Mouse (Mus musculus) embryo, embryonic 11.5 days (tissue): ENCODE results near the gene Lime1.

ENCODE experiments used
- DNase-seq: peaks from one replicate; pipeline ENCODE4 v3.0.0-alpha.2; 2012; ENCODE audit warnings: low read depth, low spot score

Gene Lime1

DNA sequence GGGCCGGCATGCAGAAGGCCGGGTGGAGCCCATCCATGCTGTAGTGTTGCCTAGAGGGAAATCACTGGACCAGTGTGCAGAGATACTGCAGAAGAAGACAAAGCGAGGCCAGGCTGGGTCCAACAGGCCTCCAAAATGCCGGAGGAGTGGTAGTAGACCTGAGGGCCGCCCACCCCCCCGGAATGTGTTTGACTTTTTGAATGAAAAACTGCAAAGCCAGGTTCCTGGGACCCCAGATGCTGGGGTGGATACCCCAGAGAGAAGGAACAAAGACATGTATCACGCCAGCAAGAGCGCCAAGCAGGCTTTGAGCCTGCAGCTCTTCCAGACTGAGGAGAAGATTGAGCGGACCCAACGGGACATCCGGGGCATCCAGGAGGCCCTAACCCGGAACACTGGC, at the start of gene Lime1:
TSS of gene Lime1 (plus strand) at position 301 of the 400 bp plus-strand sequence.
- DNase-seq, result no peak

DNA sequence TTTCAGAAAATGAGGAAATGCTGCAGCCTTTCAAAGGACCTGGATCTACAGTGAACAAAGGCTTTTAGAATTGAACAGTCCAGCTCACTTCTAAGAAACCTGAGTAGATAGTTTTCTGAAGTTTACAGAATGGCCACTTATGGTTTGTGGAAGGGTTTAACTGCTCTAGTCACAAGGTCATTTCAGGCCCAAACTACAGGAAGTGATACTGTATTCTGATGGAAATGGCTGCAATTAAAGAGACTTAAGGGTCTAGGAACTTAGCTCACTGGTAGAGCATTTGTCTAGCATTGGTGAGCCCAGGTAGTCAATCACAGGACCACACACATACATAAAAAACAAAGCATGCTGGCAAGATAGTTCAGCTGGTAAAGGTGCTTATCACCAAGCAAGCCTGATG, 47.3 kb upstream of the Lime1 start:
- DNase-seq, result no peak

GRCm38 (mm10) chr2:181334023-181334422, 45.9 kb upstream of the Lime1 start:
- DNase-seq, result peak; percentile 41

DNA sequence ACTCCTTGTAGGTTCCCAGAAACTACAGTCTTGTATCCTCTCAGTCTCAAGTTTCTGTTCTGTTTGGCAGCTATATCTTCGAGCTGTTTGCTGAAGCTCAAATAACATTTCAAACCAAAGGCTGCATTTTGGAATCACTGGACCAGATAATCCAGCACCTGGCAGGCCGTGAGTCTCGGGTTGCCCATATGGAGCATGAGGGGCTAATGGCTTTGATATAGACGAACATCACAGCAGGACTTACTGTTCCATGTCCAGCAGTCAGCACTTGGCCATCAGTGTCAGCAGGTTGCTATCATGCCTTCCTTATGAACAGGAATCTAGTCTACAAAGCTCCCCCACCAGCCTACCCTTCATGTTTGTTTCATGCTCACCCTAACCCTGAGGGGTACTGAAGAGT, 39.5 kb upstream of the Lime1 start:
- DNase-seq, result no peak

DNA sequence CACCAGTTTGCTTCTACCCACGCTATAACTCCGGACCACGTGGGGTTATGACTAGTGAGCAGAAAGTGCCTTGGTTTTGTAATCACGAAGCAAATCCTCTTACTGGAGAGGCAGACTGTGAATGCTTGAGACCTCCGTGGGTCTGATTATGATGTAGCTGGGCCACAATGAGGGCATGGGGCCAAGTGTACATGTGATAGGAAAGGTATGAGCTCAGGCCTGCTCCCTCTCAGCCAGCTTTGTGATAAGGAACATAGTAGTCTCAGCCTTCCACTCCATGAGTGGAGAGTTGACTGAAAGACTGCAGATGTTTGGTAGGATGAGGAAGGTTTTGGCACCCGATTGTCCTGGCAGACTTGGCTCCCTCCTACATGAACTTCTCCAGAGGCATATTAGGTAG, 37.1 kb upstream of the Lime1 start:
- no peak for DNase-seq

DNA sequence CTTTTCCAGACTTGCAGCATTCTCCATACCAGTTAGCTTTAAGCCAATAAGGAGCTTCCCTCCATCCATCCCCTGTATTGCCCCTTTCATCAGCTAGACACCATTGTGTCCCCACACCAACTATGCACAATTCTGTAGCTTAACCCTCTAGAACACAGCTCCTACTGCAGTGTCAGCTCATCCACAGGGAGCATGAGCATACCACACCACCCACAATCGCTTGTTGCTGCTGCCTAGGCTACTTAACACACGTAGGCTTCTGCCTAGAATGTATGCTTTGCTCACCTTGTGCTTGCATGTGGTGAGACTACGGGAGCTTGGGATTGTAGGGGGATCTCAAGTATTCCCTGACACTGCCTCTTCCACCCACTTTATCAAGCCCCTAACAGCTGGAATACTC, 23.1 kb upstream of the Lime1 start:
- DNase-seq, result no peak

GRCm38 (mm10) chr2:181363946-181364345, 15.9 kb upstream of the Lime1 start:
- no peak for DNase-seq

DNA sequence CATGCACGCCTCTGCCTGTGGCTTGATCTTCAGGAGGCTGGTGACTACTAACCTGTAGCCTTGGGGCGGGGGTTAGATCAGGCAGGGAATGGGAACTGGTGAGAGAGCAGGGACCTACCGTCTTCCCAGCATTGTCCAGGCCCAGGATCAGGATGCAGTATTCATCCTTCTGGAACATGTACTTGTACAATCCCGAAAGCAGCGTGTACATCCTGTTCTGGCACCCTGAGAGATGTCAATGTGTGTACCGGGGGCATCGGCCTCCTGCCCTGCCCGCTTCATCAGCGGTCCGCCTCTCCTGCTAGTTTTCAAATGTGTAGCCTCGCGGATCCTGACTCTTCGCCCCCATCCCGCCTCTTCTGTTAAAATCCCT, 15.4 kb upstream of the Lime1 start:
- no peak for DNase-seq

DNA sequence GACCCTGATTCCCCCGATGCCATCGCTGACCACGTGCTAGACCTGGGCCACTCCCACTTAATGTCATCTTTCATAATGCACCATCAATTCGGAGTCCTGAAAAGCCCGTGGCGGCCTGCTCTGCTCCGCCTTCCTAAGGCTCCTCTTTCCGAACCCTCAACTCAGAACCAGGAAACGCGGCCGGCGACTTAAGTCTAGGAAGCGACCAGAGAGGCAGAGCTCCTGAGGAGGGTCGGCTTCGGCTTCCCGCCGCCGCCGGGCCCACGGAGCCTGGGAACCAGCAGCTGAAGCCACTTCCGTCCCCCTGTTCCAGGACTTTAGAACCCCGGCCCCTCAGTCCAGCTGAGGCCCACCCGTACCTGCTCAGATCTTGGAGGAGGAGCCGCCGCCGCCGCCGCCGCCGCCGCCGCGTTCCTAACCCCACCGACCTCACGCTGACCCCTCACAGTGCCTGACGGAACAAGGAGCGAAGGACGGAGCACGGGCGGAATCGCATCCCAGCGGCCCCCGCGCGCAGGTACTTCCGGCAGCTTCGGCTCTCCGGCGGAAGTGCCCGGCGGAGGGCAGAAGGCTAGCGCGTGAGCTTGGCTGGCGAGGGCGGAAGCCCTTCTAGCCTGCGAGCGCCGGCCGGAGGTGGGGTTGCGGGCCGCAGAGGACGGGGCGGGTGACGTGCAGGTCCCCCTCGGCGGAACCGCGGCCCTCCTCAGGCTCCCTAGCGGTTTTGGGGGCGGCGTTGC, 14.8 kb upstream of the Lime1 start, which contains the start of the genes Zgpat and Arfrp1:
TSS of gene Zgpat (plus strand) at position 69 of the 737 bp plus-strand sequence.
TSS of gene Arfrp1 (minus strand) at position 545 of the 737 bp plus-strand sequence.
- DNase-seq, result peak; percentile 73

DNA sequence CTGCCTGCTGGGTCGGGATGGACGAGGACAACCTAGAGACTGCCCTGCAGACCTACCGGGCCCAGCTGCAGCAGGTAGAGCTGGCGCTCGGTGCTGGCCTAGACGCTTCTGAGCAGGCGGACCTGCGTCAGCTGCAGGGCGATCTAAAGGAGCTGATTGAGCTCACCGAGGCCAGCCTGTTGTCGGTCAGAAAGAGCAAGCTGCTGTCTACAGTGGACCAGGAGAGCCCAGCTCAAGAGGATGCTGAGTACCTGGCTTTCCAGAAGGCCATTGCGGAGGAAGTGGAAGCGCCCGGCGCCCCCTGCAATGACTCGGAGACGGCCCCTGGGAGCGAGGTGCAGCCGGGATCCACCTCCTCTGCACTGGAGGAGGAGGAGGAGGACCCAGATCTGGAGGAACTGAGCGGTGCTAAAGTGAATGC, 14.2 kb upstream of the Lime1 start:
- DNase-seq, result peak; percentile 14

DNA sequence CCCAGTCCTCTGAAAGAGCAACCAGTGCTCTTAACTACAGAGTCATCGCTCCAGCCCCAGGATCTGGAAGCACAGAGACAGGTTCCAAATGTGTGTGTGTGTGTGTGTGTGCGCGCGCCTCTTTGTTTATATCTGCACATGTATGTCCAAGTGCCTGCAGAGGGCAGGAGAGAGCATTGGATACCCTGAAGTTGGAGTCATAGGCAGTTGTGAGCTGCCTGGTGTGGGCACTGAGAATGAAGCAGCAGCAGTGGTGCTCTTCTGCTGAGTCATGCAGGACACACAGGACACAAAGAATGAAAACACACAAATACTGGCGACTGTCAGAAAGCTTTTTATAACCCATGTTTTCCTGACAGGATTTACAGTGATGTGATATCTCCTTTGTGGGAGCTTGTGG, 9.9 kb upstream of the Lime1 start:
- DNase-seq, result no peak

- DNase-seq, result peak; percentile 13
These were observed 4.1 kb upstream of the Lime1 start for GRCm38 (mm10) chr2:181375787-181376186.

GRCm38 (mm10) chr2:181377230-181377629, 2.6 kb upstream of the Lime1 start:
- no peak for DNase-seq

GRCm38 (mm10) chr2:181378701-181379100, 1.2 kb upstream of the Lime1 start:
- no peak for DNase-seq

GRCm38 (mm10) chr2:181380251-181380650, 373 bp downstream of the Lime1 start:
- no peak for DNase-seq

GRCm38 (mm10) chr2:181381107-181381506, 1.2 kb downstream of the Lime1 start:
- no peak for DNase-seq

DNA sequence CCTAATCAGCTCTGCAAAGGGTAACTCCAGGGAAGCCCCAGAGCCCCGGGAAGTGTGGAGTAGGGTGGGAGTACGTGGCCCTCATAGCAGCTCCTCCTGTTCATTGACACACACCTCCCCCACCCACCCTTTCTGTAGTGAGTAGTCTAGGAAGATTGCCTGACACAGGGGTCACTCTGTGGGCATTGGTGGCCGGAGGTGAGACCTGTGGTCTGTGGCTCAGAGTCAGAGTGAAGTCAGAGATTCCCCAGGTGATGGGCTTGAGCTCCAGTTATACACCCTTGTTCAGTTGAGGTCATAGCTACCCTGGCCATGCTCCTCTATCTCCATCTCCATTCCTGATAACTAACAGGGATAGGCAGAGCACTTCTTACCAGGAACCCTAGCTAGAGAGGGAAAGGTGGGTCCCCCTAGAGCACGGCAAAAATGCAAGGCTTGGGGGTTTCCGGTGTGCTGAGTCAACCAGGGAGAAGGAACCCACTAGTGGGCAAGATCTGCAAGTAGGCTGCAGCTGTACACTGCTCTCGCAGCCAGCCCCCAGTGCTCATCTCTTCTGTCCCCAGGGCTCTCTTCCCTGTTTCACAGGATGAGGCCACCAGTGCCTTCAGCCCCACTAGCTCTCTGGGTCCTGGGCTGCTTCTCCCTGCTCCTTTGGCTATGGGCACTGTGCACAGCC, 1.9 kb downstream of the Lime1 start:
- DNase-seq, result no peak

DNA sequence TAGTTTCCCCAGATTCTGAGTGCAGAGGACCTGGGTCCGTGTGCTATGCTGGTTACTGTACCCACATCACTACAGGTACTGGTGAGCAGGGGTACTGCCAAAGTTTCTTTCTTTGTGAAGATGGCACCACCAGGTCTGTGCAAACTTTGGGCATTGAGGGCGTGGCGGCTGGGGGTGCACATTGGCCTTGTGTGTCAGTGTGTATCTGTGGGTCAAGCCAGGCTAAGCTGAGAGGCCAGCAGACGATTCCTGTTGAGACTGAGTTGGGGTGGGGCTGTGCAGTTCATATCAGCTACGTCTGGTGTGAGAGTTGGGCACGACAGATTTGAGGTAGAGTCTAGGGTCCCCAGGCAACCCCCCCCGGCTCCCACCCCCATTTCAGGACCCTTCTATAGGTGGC, 4.6 kb downstream of the Lime1 start:
- no peak for DNase-seq

GRCm38 (mm10) chr2:181384919-181385391, 5.1 kb downstream of the Lime1 start:
- no peak for DNase-seq

- DNase-seq, result no peak
These were observed 6.0 kb downstream of the Lime1 start for GRCm38 (mm10) chr2:181385885-181386284.

GRCm38 (mm10) chr2:181386663-181387210, 6.9 kb downstream of the Lime1 start:
- DNase-seq, result no peak

- DNase-seq, result no peak
These were observed 10.4 kb downstream of the Lime1 start for GRCm38 (mm10) chr2:181390136-181390870.
